15 mouse cellular contexts compared by ENCODE assay signal in genomic region chr10:40725066-40725465, GRCm38 (mm10). TPM values are rescaled to one million over a fixed set of nuclear protein-coding genes. Genes with fewer than 3 reads are reported as not detected.
A peak's percentile ranks its signal among the peaks of the same experiment; 100 is the strongest.
DNase-seq lines count a peak whose midpoint lies in the region; ATAC-seq and TF ChIP-seq lines count a peak whose summit lies in the region.
"Had no signal": no experiment of that assay in that cellular context is flagged by ENCODE, and none has a peak within 500 bp of the region (broad histone marks: within the 10 kb centered on the region; RNA-seq: fewer than 3 reads in every experiment).

No protein-coding gene starts in this region.

- no peak overlapping the region for H3K4me3 ChIP-seq in intestine, postnatal 0 days (ENCODE audit: low read depth, low read length)
- H3K4me3 ChIP-seq in intestine, embryonic 15.5 days (replicated peaks): no peak overlapping the region
- H3K4me3 ChIP-seq: limb, embryonic 13.5 days; megakaryocyte, embryonic 14.5 days had no signal

- DNase-seq in adrenal gland, postnatal 14 days: peak; percentile 37
- DNase-seq in adrenal gland, adult 8-10 months: no peak
- peak; percentile 27 to 37 for DNase-seq in right cerebral cortex, postnatal 10 days (ENCODE audit: low spot score in 2 of 2)
- no peak for DNase-seq in right cerebral cortex, postnatal 36 days (ENCODE audit: low spot score in 2 of 2)
- no peak for DNase-seq in adipocyte (ENCODE audit: low spot score)
- no peak for DNase-seq in ovary, postnatal 36 days (ENCODE audit: low spot score)
- DNase-seq: adrenal gland, postnatal 25 days; cerebellum, adult 18-20 months; gastrocnemius, postnatal 10 days; layer of hippocampus, adult 9-11 months had no signal

- H3K27me3 ChIP-seq in intestine, postnatal 0 days (replicated peaks; ENCODE audit: control insufficient read depth, insufficient read depth, low read length): no peaks in the 10 kb centered on the region
- H3K27me3 ChIP-seq in intestine, embryonic 15.5 days (replicated peaks): no peaks in the 10 kb centered on the region
- H3K27me3 ChIP-seq: limb, embryonic 13.5 days had no signal

- H3K4me1 ChIP-seq in intestine, postnatal 0 days (replicated peaks; ENCODE audit: control insufficient read depth, insufficient read depth, low read length): no peaks in the 10 kb centered on the region
- H3K4me1 ChIP-seq in intestine, embryonic 15.5 days (replicated peaks): no peaks in the 10 kb centered on the region
- H3K4me1 ChIP-seq: megakaryocyte, embryonic 14.5 days had no signal

- WGBS in intestine, postnatal 0 days: 54% methylated on average over 4 of the region's 4 CpGs
- WGBS in intestine, embryonic 15.5 days: 53% methylated on average over 4 of the region's 4 CpGs

- no peaks in the 10 kb centered on the region for H3K36me3 ChIP-seq in intestine, postnatal 0 days (ENCODE audit: control insufficient read depth, insufficient read depth)
- H3K36me3 ChIP-seq in intestine, embryonic 15.5 days: no peaks in the 10 kb centered on the region
- H3K36me3 ChIP-seq: limb, embryonic 13.5 days had no signal

- H3K4me2 ChIP-seq in intestine, postnatal 0 days (replicated peaks; ENCODE audit: low read depth): no peak overlapping the region
- no peak overlapping the region for H3K4me2 ChIP-seq in intestine, embryonic 15.5 days (replicated peaks)
- H3K4me2 ChIP-seq: limb, embryonic 13.5 days had no signal

- no peaks in the 10 kb centered on the region for H3K9me3 ChIP-seq in intestine, postnatal 0 days (ENCODE audit: control insufficient read depth)
- no peaks in the 10 kb centered on the region for H3K9me3 ChIP-seq in intestine, embryonic 15.5 days
- H3K9me3 ChIP-seq: limb, embryonic 13.5 days; megakaryocyte, embryonic 14.5 days had no signal

- peak; percentile 53 for TF ChIP-seq CTCF in intestine, postnatal 0 days (IDR thresholded peaks at IDR 0.05; ENCODE audit: low read depth)

- H3K9ac ChIP-seq in intestine, postnatal 0 days (ENCODE audit: low read depth, low read length): no peak overlapping the region
- no peak overlapping the region for H3K9ac ChIP-seq in intestine, embryonic 15.5 days
- H3K9ac ChIP-seq: limb, embryonic 13.5 days had no signal

- H3K27ac ChIP-seq in intestine, postnatal 0 days (ENCODE audit: low read depth, low read length): no peak overlapping the region
- no peak overlapping the region for H3K27ac ChIP-seq in intestine, embryonic 15.5 days
- H3K27ac ChIP-seq: limb, embryonic 13.5 days had no signal

- ATAC-seq in intestine, postnatal 0 days: no peak
- ATAC-seq in intestine, embryonic 15.5 days: no peak

RNA-seq across cellular contexts. Expression of gene Mettl24, which starts 42.0 kb away (rescaled TPM):
- total RNA-seq in adrenal gland, postnatal 14 days (2021): 6.5 and 6.6 TPM in 2 replicates
- total RNA-seq in adrenal gland, adult 8-10 months (2022): 10 to 100 TPM in 1 of 4 experiments, 1 to 10 TPM in 3; 6.7 to 10.4 (median 8.5) TPM
- polyA plus RNA-seq in intestine, postnatal 0 days (2015; fragmentation: Nextera tagmentation; extraction: Ambion mirVana): 1.7 and 1.9 TPM in 2 replicates
- 4.2 and 4.3 TPM in 2 replicates for polyA plus RNA-seq in intestine, embryonic 15.5 days (2015; fragmentation: Nextera tagmentation; extraction: Ambion mirVana)
- total RNA-seq: MEL had no signal

Comparison
In these comparisons a context has a peak if more than half of its experiments do, and no peak if none do; other contexts are left out.
1. DNase-seq: peak in adrenal gland, postnatal 14 days (single experiment) and right cerebral cortex, postnatal 10 days (2 of 2); none in adrenal gland, adult 8-10 months (single experiment), right cerebral cortex, postnatal 36 days (0 of 2), adipocyte (single experiment) and ovary, postnatal 36 days (single experiment).